Mouse (Mus musculus) hindlimb bud, embryonic 11.5 days (tissue): ENCODE data around the gene Olfr1513.
"Not testable (repeated sequence)": the region's sequence is repeated elsewhere in the genome, so short reads cannot be mapped to it uniquely, and the experiment has no call there.

ENCODE experiments used
- DNase-seq: peaks from one replicate; pipeline ENCODE4 v3.0.0-alpha.2; 2012; ENCODE audit warnings: low read depth, low spot score; ENCODE audit errors: extremely low spot score

Gene Olfr1513

GRCm38 (mm10) chr14:52310906-52311305 is 45.3 kb downstream of the Olfr1513 start:
- no peak for DNase-seq

- not testable (repeated sequence) for DNase-seq
Measured at GRCm38 (mm10) chr14:52310343-52310742, 45.9 kb downstream of the Olfr1513 start.

DNA sequence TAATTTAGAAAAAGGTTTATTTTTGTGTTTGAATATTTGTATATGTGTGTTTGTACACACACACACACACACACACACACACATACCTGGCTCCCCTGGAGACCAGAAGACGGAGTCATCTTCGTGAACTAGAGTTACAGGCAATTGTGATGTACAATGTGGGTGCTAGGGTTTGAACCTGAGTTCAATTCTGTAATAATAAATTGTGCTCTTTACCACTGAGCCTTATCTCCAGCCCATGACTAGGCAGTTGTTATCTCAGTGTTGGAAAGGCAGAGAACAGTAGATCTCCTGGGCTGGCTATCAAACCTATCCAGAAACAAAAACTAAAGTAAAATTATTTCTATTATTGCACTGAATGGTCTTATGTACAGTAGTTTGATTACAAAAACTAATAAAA is 50.1 kb downstream of the Olfr1513 start:
- DNase-seq, result no peak

GRCm38 (mm10) chr14:52304644-52305271 is 51.5 kb downstream of the Olfr1513 start, which contains the start of gene Mettl3:
Mettl3 (minus strand) TSS chr14:52305128.
- peak; percentile 75 for DNase-seq

DNA sequence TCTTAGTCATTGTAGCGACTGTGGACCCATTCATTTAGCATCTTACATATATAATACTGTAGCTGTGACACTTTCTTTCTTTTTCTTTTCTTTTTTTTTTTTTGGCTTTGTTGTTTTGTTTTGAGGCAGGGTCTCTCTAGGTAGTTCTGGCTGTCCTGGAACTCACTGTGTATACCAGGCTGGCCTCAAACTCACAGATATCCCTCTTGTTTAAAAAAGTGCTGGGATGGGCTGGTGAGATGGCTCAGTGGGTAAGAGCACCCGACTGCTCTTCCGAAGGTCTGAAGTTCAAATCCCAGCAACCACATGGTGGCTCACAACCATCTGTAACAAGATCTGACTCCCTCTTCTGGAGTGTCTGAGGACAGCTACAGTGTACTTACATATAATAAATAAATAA is 52.7 kb downstream of the Olfr1513 start:
- DNase-seq, result not testable (repeated sequence)
